Mouse (Mus musculus) naive thymus-derived CD4-positive, alpha-beta T cell, adult 5 months (primary cell): ENCODE data around the gene 1700025F22Rik. TPM values are rescaled to one million over a fixed set of nuclear protein-coding genes. Genes with fewer than 3 reads are reported as not detected.

Experiments used
- polyA plus RNA-seq: library from polyadenylated mRNA; unstranded; fragments of 100-300 nt; shearing (Covaris generic); gene quantifications from one replicate; pipeline ENCODE4 v1.2.1, GENCODE M21; 2017

1700025F22Rik gene
- polyA plus RNA-seq: not detected

GRCm38 (mm10) chr19:11165172-11165571, at the start of gene 1700025F22Rik:
Gene 1700025F22Rik, minus strand, starts transcription at chr19:11165320.

GRCm38 (mm10) chr19:11196546-11196945, 31.4 kb upstream of the 1700025F22Rik start, which contains the start of gene Ms4a13:
Gene Ms4a13, minus strand, starts transcription at chr19:11196737.

DNA sequence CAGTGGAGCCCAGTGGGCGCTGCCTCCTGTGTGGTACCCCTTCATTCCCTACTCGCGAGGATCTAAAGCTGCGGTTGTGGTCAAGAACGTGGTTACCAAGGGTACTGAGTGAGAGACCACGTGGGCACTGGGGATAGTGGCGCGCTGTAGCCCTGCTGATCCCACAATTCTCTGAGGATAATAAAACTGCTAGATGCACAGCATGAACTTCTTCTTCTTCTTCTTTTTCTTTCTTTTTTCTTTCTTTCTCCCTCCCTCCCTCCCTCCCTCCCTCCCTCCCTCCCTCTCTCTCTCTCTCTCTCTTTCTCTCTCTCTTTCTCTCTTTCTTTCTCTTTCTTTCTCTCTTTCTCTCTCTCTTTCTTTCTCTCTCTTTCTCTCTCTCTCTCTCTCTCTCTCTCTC, 34.3 kb downstream of the 1700025F22Rik start, which contains the start of gene 1700017D01Rik:
Gene 1700017D01Rik, minus strand, starts transcription at position 101 of the 400 bp plus-strand sequence.

Other genes starting within 250 kb of the 1700025F22Rik start
- gene Zp1, start 244.7 kb downstream of the 1700025F22Rik start, polyA plus RNA-seq: not detected
- gene Ptgdr2, start 228.2 kb downstream of the 1700025F22Rik start, polyA plus RNA-seq: not detected
- 18.8 TPM for gene Ccdc86, start 216.1 kb downstream of the 1700025F22Rik start, polyA plus RNA-seq
- gene Ms4a10, start 190.7 kb downstream of the 1700025F22Rik start, polyA plus RNA-seq: not detected
- not detected for gene Ms4a15, start 172.1 kb downstream of the 1700025F22Rik start, polyA plus RNA-seq
- not detected for gene Ms4a18, start 147.3 kb downstream of the 1700025F22Rik start, polyA plus RNA-seq
- gene Ms4a8a, start 84.2 kb downstream of the 1700025F22Rik start, polyA plus RNA-seq: not detected
- gene 1700017D01Rik, start 34.4 kb downstream of the 1700025F22Rik start, polyA plus RNA-seq: not detected
- gene Ms4a13, start 31.4 kb upstream of the 1700025F22Rik start, polyA plus RNA-seq: not detected
- gene Ms4a12, start 67.1 kb upstream of the 1700025F22Rik start, polyA plus RNA-seq: not detected
- not detected for gene Ms4a1, start 100.9 kb upstream of the 1700025F22Rik start, polyA plus RNA-seq
- gene Ms4a5, start 118.6 kb upstream of the 1700025F22Rik start, polyA plus RNA-seq: not detected
- gene Ms4a14, start 149.1 kb upstream of the 1700025F22Rik start, polyA plus RNA-seq: not detected
- gene Ms4a7, start 170.8 kb upstream of the 1700025F22Rik start, polyA plus RNA-seq: not detected
- 1.6 TPM for gene Ms4a4a, start 210.2 kb upstream of the 1700025F22Rik start, polyA plus RNA-seq
- 21.3 TPM for gene Ms4a4c, start 239.4 kb upstream of the 1700025F22Rik start, polyA plus RNA-seq